Mouse (Mus musculus) frontal cortex, adult 2 months (tissue): ENCODE data around the gene Slco2b1. TPM values are rescaled to one million over a fixed set of nuclear protein-coding genes. Genes with fewer than 3 reads are reported as not detected.

Experiments used
- DNase-seq, 2 experiments: peaks; one replicate each; pipeline ENCODE4 v3.0.0; 2022; ENCODE audit warnings: low spot score in 1 of 2; ENCODE audit errors: extremely low spot score in 1 of 2
- polyA plus RNA-seq: library from polyadenylated mRNA; depleted of rRNA; stranded (reverse); fragments of >200 nt; gene quantifications from 2 replicates; pipeline ENCODE4 v1.2.3, GENCODE M21; 2012; rRNA removed

The Slco2b1 gene
- polyA plus RNA-seq, 1 experiment, result 16.5 TPM

DNA sequence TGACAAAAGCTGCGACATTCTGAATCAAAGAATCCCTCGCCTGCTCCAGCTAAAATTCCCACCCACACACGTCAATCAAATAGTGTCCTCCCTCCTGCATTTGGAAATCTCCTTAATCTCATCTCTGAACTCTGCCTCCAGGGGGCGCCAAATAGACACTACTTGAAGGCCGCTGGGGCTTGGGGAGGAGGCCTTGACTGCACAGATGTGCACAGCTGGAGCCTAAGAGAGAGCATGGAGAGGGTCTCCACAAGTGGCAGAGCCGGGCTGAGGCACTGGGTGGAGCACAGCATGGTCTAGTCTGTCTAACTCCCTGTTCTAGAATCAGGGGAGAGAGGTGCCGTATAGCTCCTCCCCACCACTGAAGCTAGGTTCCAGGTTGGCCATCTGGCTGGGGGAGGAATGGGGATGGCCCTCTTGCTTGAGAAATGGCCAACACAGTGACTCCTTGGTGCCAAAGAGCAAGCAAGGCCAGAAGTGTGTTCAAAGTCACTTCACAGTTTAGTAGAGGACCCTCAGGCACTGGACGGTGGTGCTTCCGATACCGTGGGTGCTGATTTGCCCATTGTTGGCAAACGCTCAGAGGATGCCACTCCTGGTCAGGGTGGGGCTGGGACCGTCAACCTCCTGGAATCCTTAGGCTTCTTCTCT is 51.6 kb downstream of the Slco2b1 start:
- DNase-seq, result peak in 1 of 2 experiments; percentile 91

DNA sequence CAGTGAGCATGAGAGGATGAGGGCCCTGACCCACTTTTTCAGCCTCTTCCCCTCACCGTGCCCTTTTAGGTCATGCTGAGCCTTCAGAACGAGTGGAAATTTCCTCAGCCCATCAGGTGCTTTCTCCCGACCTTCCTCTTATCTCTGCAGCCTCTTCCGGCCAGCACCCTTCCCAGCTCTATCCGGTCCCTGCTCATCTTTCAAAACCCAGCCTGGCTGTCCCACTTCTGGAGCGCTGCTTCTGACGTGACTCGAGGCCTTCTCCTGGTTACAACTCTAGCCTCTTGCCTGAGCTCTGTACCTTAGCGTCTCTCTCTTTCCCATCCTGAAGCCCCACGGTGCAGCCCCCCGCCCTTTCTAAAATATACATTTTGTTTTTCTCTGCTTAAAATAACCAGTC is 56.9 kb downstream of the Slco2b1 start:
- DNase-seq, result no peak

DNA sequence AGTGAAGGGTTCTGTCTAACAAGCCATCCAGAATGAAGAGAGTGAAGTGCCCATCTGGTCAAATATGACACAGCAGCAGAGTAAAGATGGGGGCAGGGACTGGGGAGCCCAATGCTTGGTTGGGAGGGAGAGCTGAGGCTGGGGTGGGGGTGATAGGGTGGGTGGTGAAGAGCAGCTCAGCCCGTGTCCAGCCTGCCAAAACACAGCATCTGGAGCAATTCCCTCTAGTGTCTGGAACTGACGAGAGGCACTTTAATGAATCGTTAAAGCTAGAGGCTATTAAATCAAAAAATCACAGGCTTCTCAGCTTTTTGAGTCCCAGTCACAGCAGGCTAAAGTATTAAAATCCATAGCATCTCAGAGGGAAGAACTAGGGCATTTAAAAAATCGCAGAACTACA is 61.6 kb downstream of the Slco2b1 start:
- no peak for DNase-seq

DNA sequence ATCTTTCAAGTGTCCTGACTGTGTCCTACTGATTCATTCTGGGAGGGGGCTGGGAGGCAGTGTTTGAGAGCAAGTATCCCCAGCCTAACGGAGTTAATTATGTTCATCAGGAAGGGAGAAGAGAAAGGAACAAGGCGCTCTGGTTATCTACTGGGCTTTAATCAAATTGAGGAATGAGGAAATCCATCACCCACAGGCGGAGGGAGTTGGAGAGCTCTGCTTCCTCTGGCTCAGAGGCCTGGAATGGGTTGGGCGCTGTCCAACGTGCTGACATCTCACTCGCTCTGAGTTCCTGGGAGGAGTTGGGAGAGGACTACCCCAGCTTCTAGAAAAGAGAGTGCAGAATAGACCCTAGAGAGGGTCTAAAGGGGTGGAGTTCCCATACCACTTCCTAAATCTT is 62.5 kb downstream of the Slco2b1 start:
- DNase-seq, result no peak

DNA sequence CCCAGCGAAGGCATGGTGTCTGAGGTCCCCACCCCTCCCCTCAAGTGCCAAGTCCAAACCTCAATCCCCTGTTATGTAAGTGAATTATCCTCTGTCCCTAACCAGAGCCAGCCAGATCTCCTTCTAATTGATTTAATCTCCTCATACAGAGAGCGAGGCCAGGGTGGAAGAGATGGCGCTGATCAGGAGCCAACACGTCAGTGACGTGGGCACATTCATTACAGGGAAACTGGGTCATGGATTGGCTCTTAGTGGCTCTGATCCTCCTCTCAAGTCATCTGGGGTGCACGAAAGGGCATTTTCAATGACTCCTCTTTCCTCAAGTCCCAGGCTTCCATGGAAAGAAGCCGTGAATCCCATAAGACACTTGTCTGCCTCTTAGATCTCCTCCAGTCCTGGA is 66.4 kb downstream of the Slco2b1 start:
- no peak for DNase-seq

DNA sequence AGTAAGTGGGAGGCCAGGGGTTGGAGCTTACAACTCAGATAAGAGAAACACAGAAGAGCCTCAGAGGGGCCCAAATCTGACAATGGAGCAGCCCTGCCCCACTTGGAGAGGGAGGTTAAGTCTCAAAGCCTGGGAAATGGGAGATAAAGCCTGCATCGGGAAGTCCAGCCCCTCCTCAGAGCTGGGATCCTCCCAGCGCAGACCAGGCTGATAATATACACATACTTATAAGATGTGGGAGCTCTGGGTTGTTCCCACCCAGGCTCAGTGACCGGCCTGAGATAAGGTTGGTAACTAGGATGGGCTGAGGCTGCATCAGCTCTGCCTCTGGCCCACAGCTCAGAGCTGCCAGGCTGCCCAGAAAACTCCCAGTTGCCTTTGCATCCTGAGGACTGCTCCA is 69.1 kb downstream of the Slco2b1 start:
- no peak for DNase-seq

DNA sequence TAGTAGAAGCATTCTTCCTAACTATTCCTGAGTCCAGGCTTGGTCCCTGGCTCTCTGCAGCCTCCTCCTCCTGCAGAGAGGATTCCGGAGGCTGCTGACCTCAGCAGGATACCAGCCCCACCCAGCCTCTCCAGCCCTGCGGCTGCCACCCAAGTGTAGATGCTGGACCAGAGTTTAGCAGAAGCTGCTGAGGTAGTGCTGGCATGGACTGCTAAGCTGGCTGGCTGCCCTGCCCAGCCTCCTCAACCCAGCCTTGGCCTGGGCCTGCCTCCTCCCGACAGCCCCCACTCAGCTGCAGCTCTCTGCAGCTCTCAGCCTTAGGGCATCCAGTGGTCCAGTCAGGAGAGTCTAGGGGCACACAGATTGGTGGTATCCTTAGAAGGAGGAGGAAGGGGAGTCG is 69.9 kb downstream of the Slco2b1 start:
- DNase-seq, result no peak

DNA sequence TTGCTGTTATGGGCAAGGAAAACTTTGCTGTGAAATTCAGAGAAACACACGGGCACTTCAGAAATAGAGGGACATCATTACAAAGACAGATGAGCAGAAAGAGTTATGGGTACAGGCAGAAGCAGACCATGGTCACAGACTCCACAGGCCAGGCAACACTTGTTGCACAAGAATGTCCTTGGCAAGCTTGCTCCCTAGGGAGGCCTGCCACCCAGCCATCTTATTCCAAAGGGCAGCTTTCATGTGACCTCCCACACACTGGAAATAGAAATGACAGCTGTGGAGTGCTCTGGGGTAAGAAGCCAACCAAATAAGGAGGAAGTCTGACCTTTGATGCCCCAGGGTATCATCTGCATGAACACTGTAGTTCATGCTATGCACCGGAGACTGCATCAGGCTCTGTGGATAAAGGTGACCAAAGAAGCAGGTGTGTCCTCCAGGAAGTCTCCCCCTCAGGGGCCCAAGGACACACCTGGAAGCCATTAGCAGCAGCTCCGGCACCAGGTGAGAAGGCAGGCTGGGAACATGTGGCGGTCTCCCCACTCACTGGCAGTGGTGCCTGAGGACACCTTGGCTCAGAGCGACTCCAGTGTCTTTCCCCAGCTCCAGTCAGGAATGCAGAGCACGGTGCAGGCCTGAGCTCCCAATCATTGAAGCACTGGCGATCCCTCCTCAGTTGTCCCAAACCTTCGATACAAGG is 77.0 kb downstream of the Slco2b1 start:
- no peak for DNase-seq

DNA sequence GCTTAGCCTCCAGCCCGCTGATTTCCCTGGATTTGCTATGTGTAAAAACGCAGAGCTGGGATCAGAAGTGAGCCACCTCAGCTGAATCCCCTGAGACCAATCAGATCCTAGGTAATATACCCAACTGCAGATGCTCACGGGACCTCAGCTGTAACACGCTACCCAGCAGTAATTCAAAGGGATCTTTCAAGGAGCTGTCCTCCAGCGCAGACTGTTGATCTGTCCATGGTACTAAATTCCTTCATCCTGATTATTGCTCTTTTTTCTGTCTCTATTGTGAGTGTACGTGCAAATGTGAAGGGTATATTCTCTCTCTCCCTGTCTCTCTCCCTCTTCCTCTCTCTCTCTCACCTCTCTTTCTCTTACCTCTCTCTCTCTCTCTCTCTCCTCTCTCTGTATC is 78.9 kb downstream of the Slco2b1 start:
- DNase-seq, result no peak

DNA sequence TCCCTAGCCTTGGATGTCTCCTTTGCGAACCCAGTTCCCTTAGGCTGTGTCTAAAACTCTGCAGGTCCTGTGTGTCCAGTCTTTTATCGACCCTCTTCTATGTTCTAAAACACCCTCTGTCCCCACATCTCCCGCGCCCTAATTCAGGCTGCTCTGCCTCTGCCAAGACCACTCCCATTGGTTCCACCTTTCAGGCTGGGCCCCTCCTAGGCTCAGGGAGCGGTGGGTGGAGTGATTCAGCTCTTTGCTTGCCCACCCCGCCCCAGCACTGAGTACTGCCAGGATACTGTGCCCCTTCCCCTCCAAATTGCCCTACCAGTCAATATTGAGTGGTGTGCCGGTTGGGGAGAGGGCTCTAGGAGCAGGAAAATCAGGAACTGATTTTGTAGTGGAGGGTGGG is 83.8 kb downstream of the Slco2b1 start:
- DNase-seq, result no peak

DNA sequence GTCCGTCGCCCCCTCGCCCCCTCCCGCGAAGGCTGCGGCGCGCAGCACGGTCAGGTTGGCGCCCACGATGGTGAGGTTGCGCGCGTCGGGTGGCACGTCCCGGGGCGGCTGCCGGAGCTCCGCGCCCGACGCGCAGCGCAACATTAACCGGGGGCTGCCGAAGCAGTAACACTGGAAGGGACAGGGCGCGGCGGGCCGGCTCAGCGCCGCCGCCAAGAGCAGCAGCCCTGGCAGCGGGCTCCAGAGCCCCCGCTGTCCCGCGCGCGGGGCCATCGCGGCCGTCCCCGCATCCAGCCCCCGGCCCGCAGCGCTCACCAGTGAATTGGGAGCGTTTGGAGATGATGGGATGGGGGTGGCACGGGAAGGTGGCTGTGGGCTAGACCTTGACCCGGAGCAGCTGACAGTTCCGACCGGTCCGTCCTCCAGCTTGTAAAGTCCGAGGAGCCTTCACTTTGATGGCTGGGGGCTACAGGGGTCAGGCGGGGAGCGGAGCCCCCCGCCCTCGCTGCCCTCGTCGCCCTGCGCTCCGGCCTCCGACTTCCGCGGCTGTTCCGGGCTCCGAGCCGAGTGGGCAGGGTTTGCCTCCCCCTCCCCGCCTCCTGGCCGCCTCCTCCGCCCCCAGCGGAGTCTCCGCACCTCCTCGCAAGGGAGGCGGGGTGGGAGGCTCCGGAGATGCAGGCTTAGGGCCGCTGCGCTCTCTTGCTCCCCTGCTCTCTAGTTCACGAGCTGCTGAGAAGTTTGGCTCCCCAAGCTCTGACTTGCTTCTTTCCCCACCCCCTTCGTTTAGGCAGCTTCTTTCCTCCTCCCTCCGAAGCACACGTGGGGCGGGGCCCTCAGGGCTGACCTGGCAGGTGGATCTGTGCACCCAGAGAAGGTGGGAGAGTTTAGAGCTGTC is 84.5 kb downstream of the Slco2b1 start, which contains the start of gene Tpbgl:
Gene Tpbgl (minus strand): TSS at position 728 of the 895 bp plus-strand sequence.
- peak in 1 of 2 experiments; percentile 38 for DNase-seq

DNA sequence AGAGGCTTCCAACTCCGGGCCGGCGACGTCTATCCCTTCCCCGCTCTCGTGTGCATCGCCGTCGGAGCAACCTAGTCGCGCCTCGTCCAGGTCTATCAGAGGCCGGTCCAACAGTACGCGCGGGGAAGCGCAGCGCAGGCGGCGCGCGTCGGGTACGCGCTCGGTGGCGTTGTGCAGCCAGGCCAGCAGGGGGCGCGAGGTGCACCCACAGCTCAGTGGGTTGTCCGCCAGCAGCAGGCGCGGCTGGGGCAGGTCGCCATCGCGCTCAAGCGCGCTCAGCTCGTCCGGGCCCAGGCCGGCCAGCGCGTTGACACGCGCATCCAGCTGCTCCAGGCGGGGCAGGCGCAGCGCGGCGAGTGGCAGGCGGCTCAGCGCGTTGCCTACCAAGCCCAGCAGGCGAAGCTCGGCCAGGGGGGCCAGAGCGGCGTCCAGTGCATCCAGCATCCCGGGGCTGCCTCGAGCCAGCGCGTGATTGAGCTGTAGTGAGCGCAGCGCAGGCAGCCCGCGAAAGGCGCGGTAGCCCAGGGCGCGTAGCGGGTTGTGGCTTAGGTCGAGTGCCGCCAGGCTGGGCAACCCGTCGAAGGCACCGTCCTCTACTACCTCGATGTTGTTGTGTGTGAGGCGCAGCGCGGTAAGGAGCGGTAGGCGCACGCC is 85.3 kb downstream of the Slco2b1 start:
- DNase-seq, result peak; percentile 62 to 88

DNA sequence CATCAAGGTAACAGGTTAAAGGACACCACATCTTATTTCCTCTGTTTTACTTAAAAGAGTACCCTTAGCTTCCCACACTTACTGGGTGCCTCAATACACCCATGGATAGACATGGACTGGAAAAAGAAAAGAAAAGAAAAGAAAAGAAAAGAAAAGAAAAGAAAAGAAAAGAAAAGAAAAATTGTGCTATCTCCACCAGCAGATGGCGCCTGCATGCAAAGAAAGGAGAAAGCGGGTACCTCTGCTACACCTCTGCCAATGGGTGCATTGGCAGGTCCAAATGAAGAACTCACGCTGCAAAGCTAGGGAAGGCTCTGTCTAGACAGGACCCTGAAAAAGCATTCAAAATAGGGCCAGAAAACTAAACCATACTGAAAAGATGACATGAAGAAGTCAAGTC is 92.3 kb downstream of the Slco2b1 start:
- peak in 1 of 2 experiments; percentile 73 for DNase-seq

DNA sequence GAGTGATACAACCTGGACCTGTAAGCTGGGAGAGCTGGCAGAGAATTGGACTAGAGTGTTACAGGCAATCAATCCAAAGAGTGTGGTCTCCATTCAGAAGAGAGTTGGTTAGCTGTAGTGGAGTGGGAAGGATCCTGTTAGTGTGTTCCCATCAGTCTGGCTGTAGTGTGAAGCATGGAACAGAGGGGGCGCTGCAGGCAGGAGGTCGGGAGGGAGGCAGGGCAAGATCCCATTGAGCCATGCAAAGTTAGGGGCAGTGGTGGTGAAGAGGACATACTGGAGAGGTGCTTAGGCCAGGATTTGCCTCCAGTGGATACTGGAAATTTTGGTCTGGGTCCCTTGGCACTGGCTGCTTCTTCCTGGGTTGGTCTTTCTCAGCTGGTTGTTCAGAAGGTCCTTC is 92.9 kb downstream of the Slco2b1 start:
- DNase-seq, result no peak

Other genes with a start within 250 kb of the Slco2b1 start
- 1.7 and 2.5 TPM in 2 replicates for gene Klhl35, start 245.3 kb downstream of the Slco2b1 start, polyA plus RNA-seq
- gene Rps3, start 227.6 kb downstream of the Slco2b1 start, polyA plus RNA-seq, result 494 and 531 TPM in 2 replicates
- gene Arrb1, start 175.9 kb downstream of the Slco2b1 start, polyA plus RNA-seq, result 135 and 141 TPM in 2 replicates
- gene Tpbgl, start 84.2 kb downstream of the Slco2b1 start, polyA plus RNA-seq, result 7.9 and 9.3 TPM in 2 replicates
- gene Olfr520, start 18.9 kb upstream of the Slco2b1 start, polyA plus RNA-seq, result 0.06 TPM in 1 of 2 replicates, not detected in the other
- not detected in 2 replicates for gene Olfr521, start 52.2 kb upstream of the Slco2b1 start, polyA plus RNA-seq
- 2.1 and 2.2 TPM in 2 replicates for gene Neu3, start 117.1 kb upstream of the Slco2b1 start, polyA plus RNA-seq
- 1.2 and 1.3 TPM in 2 replicates for gene Xrra1, start 147.8 kb upstream of the Slco2b1 start, polyA plus RNA-seq
- 76.6 and 83.9 TPM in 2 replicates for gene Spcs2, start 152.1 kb upstream of the Slco2b1 start, polyA plus RNA-seq